10 mouse cellular contexts compared by ENCODE assay signal in the genomic region with DNA sequence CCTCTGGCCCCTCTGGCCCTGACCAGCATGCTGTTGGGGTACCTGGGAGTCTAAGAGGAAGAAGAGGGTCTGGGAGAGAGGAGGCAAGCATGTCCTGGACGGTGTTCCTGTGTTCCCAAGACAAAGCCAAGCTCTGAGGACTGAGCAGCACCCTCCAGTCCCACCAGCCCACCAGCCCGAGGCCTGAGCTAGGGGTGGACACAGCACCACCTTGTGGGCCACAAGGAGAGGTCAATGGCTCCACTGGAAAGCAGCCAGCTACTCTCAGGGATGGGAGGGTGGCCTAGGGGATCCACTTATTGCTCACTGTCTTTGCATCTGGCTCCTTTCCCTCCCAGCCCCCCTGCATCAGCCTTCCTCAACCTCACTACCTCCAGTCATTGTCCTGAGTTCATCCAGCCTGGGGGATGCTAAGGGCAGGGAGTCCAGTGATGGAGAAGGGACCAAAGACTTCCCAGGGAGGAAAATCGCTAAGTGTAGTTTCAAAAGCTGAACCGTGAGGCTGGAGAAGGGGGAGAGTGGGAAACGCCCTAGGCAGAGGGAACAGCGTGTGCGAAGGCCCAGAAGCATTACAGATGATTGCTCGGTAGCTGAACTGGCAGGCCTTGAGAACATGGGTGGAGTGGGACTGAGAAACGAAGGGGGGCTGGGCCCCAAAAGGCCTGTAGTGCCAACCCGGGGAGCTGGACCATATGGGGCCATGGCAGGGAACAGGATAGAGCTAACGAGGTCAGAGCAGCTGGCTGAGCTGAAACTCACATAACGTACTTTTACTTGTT. TPM values are rescaled to one million over a fixed set of nuclear protein-coding genes. Genes with fewer than 3 reads are reported as not detected.
DNase-seq lines count a peak whose midpoint lies in the region; ATAC-seq and TF ChIP-seq lines count a peak whose summit lies in the region.
"Had no signal": no experiment of that assay in that cellular context is flagged by ENCODE, and none has a peak within 500 bp of the region (broad histone marks: within the 10 kb centered on the region; RNA-seq: fewer than 3 reads in every experiment).

No protein-coding gene starts in this region.

- no peak for ATAC-seq in embryonic facial prominence, embryonic 15.5 days (ENCODE audit: insufficient number of reproducible peaks, low FRiP score, low TSS enrichment, low read depth)
- peak; percentile 79 for ATAC-seq in hindbrain, embryonic 12.5 days (ENCODE audit: low FRiP score)
- no peak for ATAC-seq in lung, embryonic 14.5 days (ENCODE audit: insufficient read depth)

- no peaks in the 10 kb centered on the region for H3K36me3 ChIP-seq in embryonic facial prominence, embryonic 15.5 days
- no peaks in the 10 kb centered on the region for H3K36me3 ChIP-seq in hindbrain, embryonic 12.5 days
- no peaks in the 10 kb centered on the region for H3K36me3 ChIP-seq in lung, embryonic 14.5 days (ENCODE audit: insufficient read depth)

- H3K27ac ChIP-seq in embryonic facial prominence, embryonic 15.5 days (replicated peaks), result 0 out of 2 replicates have a peak overlapping the region, but pooled peaks have one; percentile 2
- peak overlapping the region; percentile 55; the same call in 1 of the 2 replicates for H3K27ac ChIP-seq in hindbrain, embryonic 12.5 days
- H3K27ac ChIP-seq in lung, embryonic 14.5 days (ENCODE audit: low read depth), result no peak overlapping the region

- no peaks in the 10 kb centered on the region for H3K27me3 ChIP-seq in embryonic facial prominence, embryonic 15.5 days
- no peaks in the 10 kb centered on the region for H3K27me3 ChIP-seq in hindbrain, embryonic 12.5 days
- no peaks in the 10 kb centered on the region for H3K27me3 ChIP-seq in lung, embryonic 14.5 days (ENCODE audit: insufficient read depth, low read length)

- WGBS in embryonic facial prominence, embryonic 15.5 days, result 42% methylated on average over 12 of the region's 12 CpGs
- 48% methylated on average over 12 of the region's 12 CpGs for WGBS in hindbrain, embryonic 12.5 days
- 57% methylated on average over 12 of the region's 12 CpGs for WGBS in lung, embryonic 14.5 days

- peak; percentile 8 for DNase-seq in cerebellum, adult 11 months
- no peak for DNase-seq in cerebellum, adult 9-11 months
- peak; percentile 73 for DNase-seq in adrenal gland, postnatal 14 days
- peak; percentile 73 for DNase-seq in lung, embryonic 14.5 days
- DNase-seq in skeletal muscle tissue, adult 2 months (ENCODE audit: low read depth, low spot score), result peak; percentile 40
- DNase-seq in c-Kit-positive CD71-positive TER-119-positive erythroid progenitor cells, embryonic 14.5 days (ENCODE audit: low spot score), result no peak

- no peak overlapping the region for H3K4me3 ChIP-seq in embryonic facial prominence, embryonic 15.5 days (replicated peaks)
- H3K4me3 ChIP-seq in hindbrain, embryonic 12.5 days, result no peak overlapping the region
- no peak overlapping the region for H3K4me3 ChIP-seq in lung, embryonic 14.5 days (ENCODE audit: low read depth, low read length)
- H3K4me3 ChIP-seq: myocyte had no signal

- no peaks in the 10 kb centered on the region for H3K9me3 ChIP-seq in embryonic facial prominence, embryonic 15.5 days (replicated peaks)
- H3K9me3 ChIP-seq in hindbrain, embryonic 12.5 days (replicated peaks), result no peaks in the 10 kb centered on the region
- H3K9me3 ChIP-seq in lung, embryonic 14.5 days (ENCODE audit: low read depth, low read length), result no peaks in the 10 kb centered on the region

- H3K9ac ChIP-seq in embryonic facial prominence, embryonic 15.5 days, result no peak overlapping the region
- no peak overlapping the region for H3K9ac ChIP-seq in hindbrain, embryonic 12.5 days
- no peak overlapping the region for H3K9ac ChIP-seq in lung, embryonic 14.5 days

- TF ChIP-seq CTCF in lung, embryonic 14.5 days (IDR thresholded peaks at IDR 0.05; ENCODE audit: low read depth), result peak; percentile 69

- H3K4me1 ChIP-seq in embryonic facial prominence, embryonic 15.5 days, result peaks cover 31% of the 10 kb centered on the region
- peaks cover 23% of the 10 kb centered on the region for H3K4me1 ChIP-seq in hindbrain, embryonic 12.5 days
- peaks cover 2% of the 10 kb centered on the region; the same call in 1 of the 2 replicates for H3K4me1 ChIP-seq in lung, embryonic 14.5 days (ENCODE audit: insufficient read depth)

- H3K4me2 ChIP-seq in embryonic facial prominence, embryonic 15.5 days (replicated peaks), result no peak overlapping the region
- H3K4me2 ChIP-seq in hindbrain, embryonic 12.5 days (replicated peaks), result no peak overlapping the region
- no peak overlapping the region for H3K4me2 ChIP-seq in lung, embryonic 14.5 days

RNA-seq across cellular contexts. Expression of a gene that starts 24.7 kb away (rescaled TPM):
- total RNA-seq in adrenal gland, postnatal 14 days (2021), result not detected in 2 replicates
- not detected in 2 replicates for polyA plus RNA-seq in embryonic facial prominence, embryonic 15.5 days (2015; fragmentation: Nextera tagmentation; extraction: Ambion mirVana)
- polyA plus RNA-seq in hindbrain, embryonic 12.5 days (2016; fragmentation: Nextera tagmentation; extraction: Ambion mirVana), result 0.10 TPM in 1 of 2 replicates, not detected in the other
- not detected in 2 replicates for polyA plus RNA-seq in lung, embryonic 14.5 days (2014; fragmentation: Nextera tagmentation; extraction: Ambion mirVana)
- total RNA-seq: gastrocnemius, postnatal 36 days had no signal
- polyA plus RNA-seq: myocyte had no signal

RNA-seq across cellular contexts. Expression of a gene that starts 54.6 kb away (rescaled TPM):
- total RNA-seq in adrenal gland, postnatal 14 days (2021), result 17.0 and 20.1 TPM in 2 replicates
- polyA plus RNA-seq in embryonic facial prominence, embryonic 15.5 days (2015; fragmentation: Nextera tagmentation; extraction: Ambion mirVana), result 7.6 and 8.2 TPM in 2 replicates
- polyA plus RNA-seq in hindbrain, embryonic 12.5 days (2016; fragmentation: Nextera tagmentation; extraction: Ambion mirVana), result 4.1 and 4.5 TPM in 2 replicates
- polyA plus RNA-seq in lung, embryonic 14.5 days (2014; fragmentation: Nextera tagmentation; extraction: Ambion mirVana), result 5.3 and 6.7 TPM in 2 replicates

RNA-seq across cellular contexts. Expression of a gene that starts 54.7 kb away (rescaled TPM):
- 98.8 and 100 TPM in 2 replicates for total RNA-seq in adrenal gland, postnatal 14 days (2021)
- polyA plus RNA-seq in embryonic facial prominence, embryonic 15.5 days (2015; fragmentation: Nextera tagmentation; extraction: Ambion mirVana), result 83.6 and 87.5 TPM in 2 replicates
- 78.0 and 80.8 TPM in 2 replicates for polyA plus RNA-seq in hindbrain, embryonic 12.5 days (2016; fragmentation: Nextera tagmentation; extraction: Ambion mirVana)
- 106 and 115 TPM in 2 replicates for polyA plus RNA-seq in lung, embryonic 14.5 days (2014; fragmentation: Nextera tagmentation; extraction: Ambion mirVana)

RNA-seq across cellular contexts. Expression of a gene that starts 56.8 kb away (rescaled TPM):
- 261 and 291 TPM in 2 replicates for total RNA-seq in adrenal gland, postnatal 14 days (2021)
- polyA plus RNA-seq in embryonic facial prominence, embryonic 15.5 days (2015; fragmentation: Nextera tagmentation; extraction: Ambion mirVana), result 583 and 621 TPM in 2 replicates
- 390 and 391 TPM in 2 replicates for polyA plus RNA-seq in hindbrain, embryonic 12.5 days (2016; fragmentation: Nextera tagmentation; extraction: Ambion mirVana)
- 321 and 337 TPM in 2 replicates for polyA plus RNA-seq in lung, embryonic 14.5 days (2014; fragmentation: Nextera tagmentation; extraction: Ambion mirVana)

RNA-seq across cellular contexts. Expression of a gene that starts 57.6 kb away (rescaled TPM):
- total RNA-seq in adrenal gland, postnatal 14 days (2021), result 27.9 and 31.3 TPM in 2 replicates
- 22.5 and 24.7 TPM in 2 replicates for polyA plus RNA-seq in embryonic facial prominence, embryonic 15.5 days (2015; fragmentation: Nextera tagmentation; extraction: Ambion mirVana)
- polyA plus RNA-seq in hindbrain, embryonic 12.5 days (2016; fragmentation: Nextera tagmentation; extraction: Ambion mirVana), result 20.8 and 35.2 TPM in 2 replicates
- polyA plus RNA-seq in lung, embryonic 14.5 days (2014; fragmentation: Nextera tagmentation; extraction: Ambion mirVana), result 17.1 and 28.3 TPM in 2 replicates

Comparison
In these comparisons a context has a peak if more than half of its experiments do, and no peak if none do; other contexts are left out.
1. DNase-seq: peak in cerebellum, adult 11 months (single experiment), adrenal gland, postnatal 14 days (single experiment), lung, embryonic 14.5 days (single experiment) and skeletal muscle tissue, adult 2 months (single experiment); none in cerebellum, adult 9-11 months (single experiment) and c-Kit-positive CD71-positive TER-119-positive erythroid progenitor cells, embryonic 14.5 days (single experiment).